Mouse (Mus musculus): ENCODE results near the gene Tex14. TPM values are rescaled to one million over a fixed set of nuclear protein-coding genes. Genes with fewer than 3 reads are reported as not detected.
"Not testable (repeated sequence)": the region's sequence is repeated elsewhere in the genome, so short reads cannot be mapped to it uniquely, and the experiment has no call there.

The Tex14 gene
- polyA plus RNA-seq, 1 experiment from 2014 or later, result 1.3 TPM

- Histone ChIP-seq H3K9me3 (no peaks in the 10 kb centered on the region), H3K27ac (no peak overlapping the region), H3K4me3 (no peak overlapping the region), H3K36me3 (no peaks in the 10 kb centered on the region), H3K9ac (no peak overlapping the region), H3K4me1 (peaks cover 12% of the 10 kb centered on the region), H3K4me2 (replicated peaks) (no peak overlapping the region), H3K27me3 (no peaks in the 10 kb centered on the region)
- ATAC-seq (ENCODE audit: low FRiP score, low read depth), result no peak
- 84% methylated on average over 2 of the region's 2 CpGs for WGBS
These were observed 49.3 kb downstream of the Tex14 start for GRCm38 (mm10) chr11:87454035-87454690.

- 85% methylated on average over 5 of the region's 5 CpGs for WGBS
- no peaks in the 10 kb centered on the region for H3K27me3 ChIP-seq
- no peak overlapping the region for H3K27ac ChIP-seq
- no peak for ATAC-seq (ENCODE audit: low FRiP score, low read depth)
- no peak overlapping the region for H3K4me3 ChIP-seq
- no peak overlapping the region for H3K9ac ChIP-seq
- H3K4me2 ChIP-seq (replicated peaks), result no peak overlapping the region
- peaks cover 12% of the 10 kb centered on the region for H3K4me1 ChIP-seq
- H3K9me3 ChIP-seq, result no peaks in the 10 kb centered on the region
- no peaks in the 10 kb centered on the region for H3K36me3 ChIP-seq
These were observed 50.7 kb downstream of the Tex14 start for GRCm38 (mm10) chr11:87455573-87455972.

- no peak overlapping the region for H3K4me2 ChIP-seq (replicated peaks)
- no peak overlapping the region for H3K27ac ChIP-seq
- H3K4me3 ChIP-seq, result no peak overlapping the region
- no peaks in the 10 kb centered on the region for H3K9me3 ChIP-seq
- no peak overlapping the region for H3K9ac ChIP-seq
- no peaks in the 10 kb centered on the region for H3K36me3 ChIP-seq
- no peaks in the 10 kb centered on the region for H3K27me3 ChIP-seq
- 90% methylated on average over 4 of the region's 4 CpGs for WGBS
- ATAC-seq (ENCODE audit: low FRiP score, low read depth), result no peak
- peaks cover 12% of the 10 kb centered on the region for H3K4me1 ChIP-seq
These were observed 51.1 kb downstream of the Tex14 start for GRCm38 (mm10) chr11:87455984-87456383.

- no peaks in the 10 kb centered on the region for H3K9me3 ChIP-seq
- H3K4me3 ChIP-seq, result no peak overlapping the region
- H3K9ac ChIP-seq, result no peak overlapping the region
- ATAC-seq (ENCODE audit: low FRiP score, low read depth), result no peak
- WGBS, result 90% methylated on average over 6 of the region's 6 CpGs
- H3K36me3 ChIP-seq, result no peaks in the 10 kb centered on the region
- H3K4me1 ChIP-seq, result 0 out of 2 replicates have a peak, but pooled peaks cover 4% of the 10 kb centered on the region
- no peak overlapping the region for H3K27ac ChIP-seq
- no peak overlapping the region for H3K4me2 ChIP-seq (replicated peaks)
- no peaks in the 10 kb centered on the region for H3K27me3 ChIP-seq
These were observed 55.7 kb downstream of the Tex14 start for GRCm38 (mm10) chr11:87460566-87460965.

- not testable (repeated sequence) for H3K36me3 ChIP-seq, H3K27ac ChIP-seq, H3K4me1 ChIP-seq, H3K27me3 ChIP-seq, H3K9me3 ChIP-seq
- peak; percentile 98 for ATAC-seq (ENCODE audit: low FRiP score, low read depth)
- Histone ChIP-seq H3K4me2 (replicated peaks) (peak overlapping the region; percentile 61), H3K9ac (peak overlapping the region; percentile 39; the same call in 1 of the 2 replicates), H3K4me3 (peak overlapping the region; percentile 39)
- 1% methylated on average over 22 of the region's 58 CpGs for WGBS
These were observed 57.1 kb downstream of the Tex14 start for GRCm38 (mm10) chr11:87461780-87462460.

GRCm38 (mm10) chr11:87462461-87463242, 57.8 kb downstream of the Tex14 start:
- H3K4me1 ChIP-seq, result peaks cover 7% of the 10 kb centered on the region
- H3K27ac ChIP-seq, result peak overlapping the region; percentile 73
- no peak overlapping the region for H3K4me2 ChIP-seq (replicated peaks)
- H3K36me3 ChIP-seq, result no peaks in the 10 kb centered on the region
- WGBS, result 5% methylated on average over 9 of the region's 9 CpGs
- no peak overlapping the region for H3K4me3 ChIP-seq
- H3K9me3 ChIP-seq, result no peaks in the 10 kb centered on the region
- no peaks in the 10 kb centered on the region for H3K27me3 ChIP-seq
- H3K9ac ChIP-seq, result no peak overlapping the region
- ATAC-seq (ENCODE audit: low FRiP score, low read depth), result no peak; the same call in none of the 2 replicates

GRCm38 (mm10) chr11:87463243-87463540, 58.3 kb downstream of the Tex14 start:
- H3K4me1 ChIP-seq, result peaks cover 12% of the 10 kb centered on the region
- H3K9me3 ChIP-seq, result no peaks in the 10 kb centered on the region
- ATAC-seq (ENCODE audit: low FRiP score, low read depth), result no peak
- no peak overlapping the region for H3K4me3 ChIP-seq
- 41% methylated on average over 5 of the region's 5 CpGs for WGBS
- no peaks in the 10 kb centered on the region for H3K27me3 ChIP-seq
- no peaks in the 10 kb centered on the region for H3K36me3 ChIP-seq
- H3K9ac ChIP-seq, result no peak overlapping the region
- H3K4me2 ChIP-seq (replicated peaks), result no peak overlapping the region
- 0 out of 2 replicates have a peak overlapping the region, but pooled peaks have one; percentile 10 for H3K27ac ChIP-seq

GRCm38 (mm10) chr11:87463792-87464430, 59.0 kb downstream of the Tex14 start:
- H3K4me3 ChIP-seq; H3K9me3 ChIP-seq; H3K4me2 ChIP-seq (replicated peaks); H3K36me3 ChIP-seq; H3K27ac ChIP-seq; H3K27me3 ChIP-seq; ATAC-seq (ENCODE audit: low FRiP score, low read depth); H3K9ac ChIP-seq: not testable (repeated sequence)
- WGBS, result 72% methylated on average over 4 of the region's 4 CpGs
- H3K4me1 ChIP-seq, result peaks cover 16% of the 10 kb centered on the region

GRCm38 (mm10) chr11:87465990-87466593, 61.2 kb downstream of the Tex14 start:
- Histone ChIP-seq H3K27me3 (no peaks in the 10 kb centered on the region), H3K9ac (no peak overlapping the region), H3K4me3 (no peak overlapping the region), H3K4me2 (replicated peaks) (no peak overlapping the region), H3K4me1 (peaks cover 19% of the 10 kb centered on the region), H3K36me3 (no peaks in the 10 kb centered on the region), H3K9me3 (no peaks in the 10 kb centered on the region), H3K27ac (no peak overlapping the region)
- 66% methylated on average over 6 of the region's 6 CpGs for WGBS
- ATAC-seq (ENCODE audit: low FRiP score, low read depth), result no peak

- Histone ChIP-seq H3K9ac (peak overlapping the region; percentile 31; the same call in 1 of the 2 replicates), H3K4me3 (no peak overlapping the region), H3K36me3 (no peaks in the 10 kb centered on the region), H3K27me3 (no peaks in the 10 kb centered on the region), H3K27ac (no peak overlapping the region), H3K4me1 (peaks cover 16% of the 10 kb centered on the region), H3K9me3 (no peaks in the 10 kb centered on the region), H3K4me2 (replicated peaks) (peak overlapping the region; percentile 28)
- no peak for ATAC-seq (ENCODE audit: low FRiP score, low read depth)
- 26% methylated on average over 19 of the region's 19 CpGs for WGBS
These were observed 62.8 kb downstream of the Tex14 start for GRCm38 (mm10) chr11:87467491-87468277.

- no peak overlapping the region for H3K4me2 ChIP-seq (replicated peaks)
- H3K9me3 ChIP-seq, result no peaks in the 10 kb centered on the region
- ATAC-seq (ENCODE audit: low FRiP score, low read depth), result no peak
- H3K4me1 ChIP-seq, result peaks cover 16% of the 10 kb centered on the region
- no peak overlapping the region for H3K4me3 ChIP-seq
- no peaks in the 10 kb centered on the region for H3K27me3 ChIP-seq
- WGBS, result 26% methylated on average over 7 of the region's 7 CpGs
- peak overlapping the region; percentile 9; the same call in 1 of the 2 replicates for H3K9ac ChIP-seq
- H3K36me3 ChIP-seq, result no peaks in the 10 kb centered on the region
- no peak overlapping the region for H3K27ac ChIP-seq
These were observed 63.4 kb downstream of the Tex14 start for GRCm38 (mm10) chr11:87468278-87468655.

All from limb, embryonic 13.5 days (tissue).